Mouse (Mus musculus) Muller cell, postnatal 12 days (primary cell): ENCODE results near the gene Plppr4.

ENCODE experiments used
- DNase-seq: peaks from one replicate; pipeline ENCODE4 v3.0.0-alpha.2; 2015; ENCODE audit errors: inconsistent ontology term

The Plppr4 gene

GRCm38 (mm10) chr3:117294308-117294925, 66.3 kb downstream of the Plppr4 start:
- no peak for DNase-seq
